Mouse (Mus musculus): ENCODE measurements around the gene Hoxb8. TPM values are rescaled to one million over a fixed set of nuclear protein-coding genes. Genes with fewer than 3 reads are reported as not detected.

The Hoxb8 gene
- polyA plus RNA-seq, 1 experiment: 1.9 TPM

DNA sequence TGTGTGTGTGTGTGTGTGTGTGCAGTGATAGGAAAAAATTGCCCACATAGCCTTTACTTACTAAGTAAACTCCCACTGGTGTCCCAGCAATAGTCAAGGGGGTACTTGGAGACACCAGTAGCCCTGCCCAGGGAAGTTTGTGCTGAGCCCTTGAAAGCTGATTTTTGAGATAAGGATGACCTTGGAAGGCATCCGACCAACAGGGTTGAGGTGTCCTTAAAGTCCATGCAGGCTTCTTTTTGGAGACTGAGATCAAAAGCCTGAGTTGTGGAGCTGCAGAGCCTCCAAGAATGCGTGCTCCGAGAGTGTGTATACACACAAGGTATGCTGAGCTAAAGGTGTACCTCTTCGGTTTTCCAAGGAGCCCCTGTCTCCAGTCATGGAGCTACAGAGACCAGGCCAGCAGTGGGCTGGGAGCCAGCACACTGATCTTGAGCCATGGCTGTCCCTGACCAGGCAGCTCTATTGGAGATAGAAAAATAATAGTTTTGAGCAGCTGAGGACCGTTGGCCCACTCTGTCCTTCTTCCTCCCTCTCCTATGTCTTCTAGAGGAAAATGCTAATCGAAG lies 19.4 kb upstream of the Hoxb8 start:
- Histone ChIP-seq H3K27ac (replicated peaks; ENCODE audit: low read depth, low read length) (no peak overlapping the region), H3K4me1 (ENCODE audit: control insufficient read depth, insufficient read depth, insufficient read length, low read length) (no peaks in the 10 kb centered on the region)

GRCm38 (mm10) chr11:96263636-96264389 lies 17.9 kb upstream of the Hoxb8 start:
- no peak overlapping the region for H3K4me3 ChIP-seq (ENCODE audit: insufficient read depth, low read depth, low read length)
- no peaks in the 10 kb centered on the region for H3K4me1 ChIP-seq (ENCODE audit: control insufficient read depth, insufficient read depth, insufficient read length, low read length)

More for the DNA sequence above, 19.4 kb upstream of the Hoxb8 start:
- no peak overlapping the region for H3K4me3 ChIP-seq (ENCODE audit: insufficient read depth, low read depth, low read length)

DNA sequence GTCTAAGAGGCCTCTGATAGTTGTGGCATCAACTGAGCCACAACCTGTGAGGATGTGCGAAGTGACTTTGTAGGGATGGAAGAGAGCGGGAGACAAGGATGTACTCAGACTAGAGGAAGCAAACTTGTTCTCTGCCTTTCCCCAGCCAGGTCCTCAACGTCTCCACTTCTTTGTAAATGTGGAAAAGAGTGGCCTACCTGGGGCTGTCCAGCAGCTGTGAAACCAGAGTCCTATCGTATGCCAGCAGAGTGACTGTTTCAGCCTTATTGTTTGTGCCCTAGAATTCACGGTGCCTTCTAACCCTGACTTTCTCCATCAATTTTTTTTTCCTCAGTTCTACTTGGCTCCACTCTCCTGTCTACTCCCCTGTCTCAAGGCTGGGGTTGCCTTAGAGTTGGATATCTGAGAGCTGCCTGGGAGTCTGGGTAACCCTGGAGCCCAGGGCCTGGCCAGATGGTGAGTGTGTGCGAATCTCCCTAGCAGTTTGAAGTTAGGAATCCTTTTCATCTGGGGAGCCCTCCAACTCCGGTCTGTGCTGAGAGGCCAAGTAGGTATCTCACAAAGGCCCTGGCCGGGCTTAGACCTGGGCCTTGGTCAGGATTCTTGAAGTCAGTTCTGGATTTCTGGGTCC lies 17.2 kb upstream of the Hoxb8 start:
- Histone ChIP-seq H3K4me1 (ENCODE audit: control insufficient read depth, insufficient read depth, insufficient read length, low read length) (no peaks in the 10 kb centered on the region), H3K27ac (replicated peaks; ENCODE audit: low read depth, low read length) (no peak overlapping the region), H3K4me3 (ENCODE audit: insufficient read depth, low read depth, low read length) (no peak overlapping the region)

More at GRCm38 (mm10) chr11:96263636-96264389, 17.9 kb upstream of the Hoxb8 start:
- no peak overlapping the region for H3K27ac ChIP-seq (replicated peaks; ENCODE audit: low read depth, low read length)

- no peaks in the 10 kb centered on the region for H3K4me1 ChIP-seq (ENCODE audit: control insufficient read depth, insufficient read depth, insufficient read length, low read length)
- H3K4me3 ChIP-seq (ENCODE audit: insufficient read depth, low read depth, low read length): no peak overlapping the region
- H3K27ac ChIP-seq (replicated peaks; ENCODE audit: low read depth, low read length): no peak overlapping the region
Observed at GRCm38 (mm10) chr11:96265954-96266353, 15.8 kb upstream of the Hoxb8 start.

GRCm38 (mm10) chr11:96267021-96267920 lies 14.4 kb upstream of the Hoxb8 start:
- H3K4me1 ChIP-seq (ENCODE audit: control insufficient read depth, insufficient read depth, insufficient read length, low read length): no peaks in the 10 kb centered on the region
- no peak overlapping the region for H3K4me3 ChIP-seq (ENCODE audit: insufficient read depth, low read depth, low read length)
- no peak overlapping the region for H3K27ac ChIP-seq (replicated peaks; ENCODE audit: low read depth, low read length)

DNA sequence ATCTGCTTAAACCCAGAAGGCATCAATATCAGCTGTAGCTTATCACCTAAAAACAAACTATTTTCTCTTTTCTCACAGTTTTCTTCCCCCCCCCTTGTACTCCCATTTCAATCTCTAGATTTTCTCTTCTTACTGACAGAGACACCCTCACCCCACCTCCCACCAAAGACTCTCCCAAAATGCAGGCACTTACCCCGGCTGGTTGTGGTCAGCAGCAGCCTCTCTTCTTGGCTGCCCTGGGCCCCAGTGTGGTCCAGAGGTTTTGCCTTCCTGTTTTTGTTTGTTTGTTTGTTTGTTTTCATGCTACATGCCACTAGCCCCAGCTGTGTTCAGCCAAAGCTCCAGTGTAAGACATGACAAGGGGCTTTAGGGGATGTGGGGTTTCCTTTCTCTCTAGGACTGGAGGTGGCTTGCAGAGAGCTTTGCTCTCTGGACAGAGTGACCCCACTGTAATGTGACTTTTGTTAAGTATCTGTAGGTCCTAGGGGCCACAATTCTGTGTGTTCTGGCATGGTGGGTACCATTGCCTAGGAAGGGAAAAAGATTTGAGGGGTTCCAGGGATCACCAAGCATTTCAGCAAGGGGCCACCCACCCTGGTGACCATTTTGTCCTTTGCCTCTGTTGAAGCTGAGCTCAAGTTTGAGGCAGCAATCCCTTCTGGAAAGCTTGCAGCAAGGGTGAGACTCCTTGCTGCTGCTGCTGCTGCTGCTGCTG lies 13.5 kb upstream of the Hoxb8 start:
- Histone ChIP-seq H3K4me1 (ENCODE audit: control insufficient read depth, insufficient read depth, insufficient read length, low read length) (no peaks in the 10 kb centered on the region), H3K27ac (replicated peaks; ENCODE audit: low read depth, low read length) (no peak overlapping the region), H3K4me3 (ENCODE audit: insufficient read depth, low read depth, low read length) (no peak overlapping the region)

DNA sequence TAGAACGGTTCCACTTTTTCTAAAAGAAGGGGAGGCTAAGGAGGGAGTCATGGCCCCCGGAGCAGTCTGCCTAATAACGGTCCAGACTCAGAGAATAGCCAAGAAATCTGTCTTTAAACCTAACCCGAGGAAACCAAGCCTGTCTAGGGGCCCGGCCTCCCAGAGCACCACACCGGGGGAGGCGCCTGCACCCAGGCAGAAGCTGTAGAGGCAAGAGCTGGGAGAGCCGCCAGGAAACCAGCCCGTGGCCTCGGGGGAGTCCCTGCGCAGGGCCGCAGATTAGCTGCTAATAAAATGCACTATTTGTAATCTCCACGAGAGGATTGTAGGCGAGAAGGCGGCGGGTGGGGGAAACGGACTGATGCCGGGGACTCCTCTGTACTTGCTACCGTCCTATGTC lies 11.8 kb upstream of the Hoxb8 start:
- H3K4me1 ChIP-seq (ENCODE audit: control insufficient read depth, insufficient read depth, insufficient read length, low read length): no peaks in the 10 kb centered on the region
- no peak overlapping the region for H3K27ac ChIP-seq (replicated peaks; ENCODE audit: low read depth, low read length)
- H3K4me3 ChIP-seq (ENCODE audit: insufficient read depth, low read depth, low read length): no peak overlapping the region

- Histone ChIP-seq H3K27ac (replicated peaks; ENCODE audit: low read depth, low read length) (no peak within 1 kb of the TSS), H3K4me3 (ENCODE audit: insufficient read depth, low read depth, low read length) (peak within 1 kb of the TSS; percentile 54), H3K4me1 (ENCODE audit: control insufficient read depth, insufficient read depth, insufficient read length, low read length) (no peaks in the 10 kb centered on the region)
Observed at GRCm38 (mm10) chr11:96270996-96271540, 10.6 kb upstream of the Hoxb8 start, which contains the start of gene Hoxb9. Hoxb9 (plus strand) TSS chr11:96271457.

DNA sequence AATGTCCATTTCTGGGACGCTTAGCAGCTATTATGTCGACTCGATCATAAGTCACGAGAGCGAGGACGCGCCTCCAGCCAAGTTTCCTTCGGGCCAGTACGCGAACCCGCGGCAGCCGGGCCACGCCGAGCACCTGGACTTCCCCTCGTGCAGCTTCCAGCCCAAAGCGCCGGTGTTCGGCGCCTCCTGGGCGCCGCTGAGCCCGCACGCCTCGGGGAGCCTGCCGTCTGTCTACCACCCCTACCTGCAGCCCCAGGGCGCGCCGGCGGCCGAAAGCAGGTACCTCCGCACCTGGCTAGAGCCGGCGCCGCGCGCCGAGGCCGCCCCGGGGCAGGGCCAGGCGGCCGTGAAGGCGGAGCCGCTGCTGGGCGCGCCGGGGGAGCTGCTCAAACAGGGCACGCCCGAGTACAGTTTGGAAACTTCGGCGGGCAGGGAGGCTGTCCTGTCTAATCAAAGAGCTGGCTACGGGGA lies 10.1 kb upstream of the Hoxb8 start:
- H3K27ac ChIP-seq (replicated peaks; ENCODE audit: low read depth, low read length): no peak overlapping the region
- H3K4me3 ChIP-seq (ENCODE audit: insufficient read depth, low read depth, low read length): peak overlapping the region; percentile 54
- H3K4me1 ChIP-seq (ENCODE audit: control insufficient read depth, insufficient read depth, insufficient read length, low read length): no peaks in the 10 kb centered on the region

DNA sequence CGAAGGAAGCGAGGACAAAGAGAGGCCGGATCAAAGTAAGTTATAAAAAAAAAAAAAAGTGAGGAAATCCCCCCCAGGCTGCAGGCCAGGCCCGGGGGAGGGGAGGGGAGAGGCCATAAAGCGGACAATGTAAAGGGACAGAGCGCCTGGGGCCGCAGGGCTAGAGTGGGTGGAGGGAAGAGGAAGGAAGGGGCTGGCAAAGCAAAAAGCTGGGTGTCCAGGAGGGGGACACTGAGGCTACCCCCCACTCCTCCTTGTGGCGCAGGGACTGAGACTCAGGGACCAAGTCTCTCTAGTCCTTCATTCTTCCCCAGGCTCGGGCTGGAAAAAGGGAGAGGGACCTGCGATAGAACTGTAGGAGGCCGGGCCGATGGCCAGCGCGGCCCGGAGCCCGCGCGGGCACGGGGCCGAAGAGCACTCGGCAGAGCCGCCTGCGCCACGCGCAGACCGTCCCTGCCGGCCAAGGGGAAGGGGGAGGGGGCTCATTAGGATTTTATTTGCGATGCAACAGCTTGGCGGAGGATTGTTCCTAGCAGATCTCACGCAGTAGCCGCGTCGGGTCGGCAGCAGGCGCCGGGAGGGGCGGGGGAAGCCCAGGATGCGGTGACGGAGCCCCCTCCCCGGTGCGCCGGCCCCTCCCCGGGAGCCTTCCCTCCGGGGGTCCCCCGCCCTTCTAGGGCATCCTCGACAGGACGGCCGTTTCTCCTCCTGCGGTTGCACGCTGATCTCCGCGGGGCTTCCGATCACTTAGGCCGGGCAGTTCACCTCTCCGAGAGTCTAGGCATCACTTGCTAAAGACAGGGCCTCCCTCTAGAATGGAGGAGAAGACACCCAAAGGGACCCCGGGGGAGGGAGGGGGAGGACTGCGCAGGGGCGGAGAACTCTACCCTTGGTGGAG lies 9.4 kb upstream of the Hoxb8 start:
- Histone ChIP-seq H3K4me3 (ENCODE audit: insufficient read depth, low read depth, low read length) (peak overlapping the region; percentile 54), H3K4me1 (ENCODE audit: control insufficient read depth, insufficient read depth, insufficient read length, low read length) (no peaks in the 10 kb centered on the region), H3K27ac (replicated peaks; ENCODE audit: low read depth, low read length) (no peak overlapping the region)

- Histone ChIP-seq H3K4me1 (ENCODE audit: control insufficient read depth, insufficient read depth, insufficient read length, low read length) (no peaks in the 10 kb centered on the region), H3K27ac (replicated peaks; ENCODE audit: low read depth, low read length) (no peak overlapping the region), H3K4me3 (ENCODE audit: insufficient read depth, low read depth, low read length) (no peak overlapping the region)
Observed at GRCm38 (mm10) chr11:96274428-96274827, 7.3 kb upstream of the Hoxb8 start.

DNA sequence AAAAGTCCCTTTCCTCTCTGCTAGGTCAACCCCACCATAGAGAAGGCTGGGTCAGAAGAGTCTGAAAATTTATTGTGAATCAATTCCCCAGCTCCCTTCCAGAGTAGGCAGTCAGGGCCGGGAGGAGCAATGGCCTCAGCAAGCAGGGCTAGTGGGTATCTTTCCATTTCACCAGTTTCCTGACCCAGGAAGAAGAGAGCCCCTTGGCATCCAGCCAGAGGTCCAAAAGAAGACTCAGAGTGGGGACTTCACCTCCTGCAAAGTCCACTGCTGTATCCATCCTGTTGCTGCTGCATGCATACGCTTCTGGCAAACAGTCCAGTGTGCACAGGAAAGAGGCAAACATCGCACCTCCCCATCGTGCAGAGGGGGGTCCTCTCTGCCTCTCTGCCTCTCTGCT lies 5.8 kb upstream of the Hoxb8 start:
- H3K4me1 ChIP-seq (ENCODE audit: control insufficient read depth, insufficient read depth, insufficient read length, low read length): no peaks in the 10 kb centered on the region
- no peak overlapping the region for H3K4me3 ChIP-seq (ENCODE audit: insufficient read depth, low read depth, low read length)
- no peak overlapping the region for H3K27ac ChIP-seq (replicated peaks; ENCODE audit: low read depth, low read length)
